Mouse (Mus musculus): ENCODE measurements at regions not wholly inside any gene's neighbourhood (a gene's known extent, or its start where the extent isn't known, plus 50 kb on each side); places are given as distances from the start of the nearest gene placed in this dataset.

DNA sequence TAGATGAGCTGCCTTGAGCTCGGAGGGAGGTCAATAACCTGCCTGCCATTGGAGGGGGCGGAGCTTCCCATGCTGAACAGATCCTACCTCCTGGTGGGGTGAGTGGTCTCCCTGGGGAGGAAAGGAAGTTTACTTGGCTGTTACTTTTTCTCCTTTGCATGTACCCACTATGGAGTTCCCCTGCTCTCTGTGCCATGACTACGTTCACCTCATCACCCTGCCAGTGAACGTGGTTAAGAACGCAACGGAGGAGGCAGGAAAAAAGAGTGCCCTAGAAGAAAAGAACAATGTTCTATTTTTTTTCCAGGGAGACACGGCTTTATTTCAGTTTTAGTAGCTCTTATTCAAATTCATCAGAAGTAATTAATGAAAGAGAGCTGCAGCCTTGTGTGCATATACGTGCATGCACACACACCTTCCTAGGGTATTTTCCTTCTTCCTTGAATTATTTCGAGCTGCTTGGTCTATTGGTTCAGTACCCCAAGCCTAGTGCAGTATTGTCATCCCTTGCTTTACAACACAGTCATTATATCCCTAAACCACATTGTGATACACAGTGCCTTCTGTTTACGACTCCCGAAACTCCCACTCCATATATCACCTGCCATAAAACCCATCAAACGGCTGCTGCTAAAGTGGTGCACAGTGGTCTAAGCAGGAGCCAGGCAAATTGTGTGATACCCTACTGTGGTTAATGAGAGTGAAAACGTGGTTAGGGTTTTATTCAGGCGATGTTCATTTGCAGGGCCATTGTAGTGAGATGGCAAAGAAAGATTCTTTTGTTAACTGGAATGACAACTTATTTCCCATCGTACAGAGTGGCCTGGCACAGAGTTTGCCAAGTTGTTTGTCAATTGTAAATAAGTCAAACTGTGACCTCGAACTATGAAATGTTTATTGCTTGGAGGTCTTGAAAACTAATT, 608.0 kb downstream of the Bcl11a start:
- no peak for DNase-seq
- Histone ChIP-seq H3K27ac (ENCODE audit: insufficient read depth, low read depth, low read length) (no peak overlapping the region), H3K36me3 (ENCODE audit: control insufficient read depth, insufficient read depth, low read length) (no peaks in the 10 kb centered on the region), H3K4me3 (ENCODE audit: insufficient read depth, low read depth, low read length) (no peak overlapping the region), H3K27me3 (replicated peaks; ENCODE audit: control insufficient read depth, insufficient read depth, low read length) (no peaks in the 10 kb centered on the region), H3K4me1 (ENCODE audit: control insufficient read depth, insufficient read depth, low read length) (no peaks in the 10 kb centered on the region)
- no peak for TF ChIP-seq POLR2A (IDR thresholded peaks at IDR 0.05; ENCODE audit: low read depth, low read length)
- no peak for TF ChIP-seq CTCF (conservative IDR thresholded peaks at IDR 0.05; ENCODE audit: insufficient read depth, insufficient read length, low read depth, low read length)
- WGBS, result 33% methylated on average over 16 of the region's 16 CpGs

- no peak for TF ChIP-seq CTCF (conservative IDR thresholded peaks at IDR 0.05; ENCODE audit: insufficient read depth, insufficient read length, low read depth, low read length)
- no peak for TF ChIP-seq POLR2A (IDR thresholded peaks at IDR 0.05; ENCODE audit: low read depth, low read length)
- no peaks in the 10 kb centered on the region for H3K4me1 ChIP-seq (ENCODE audit: control insufficient read depth, insufficient read depth, low read length)
- no peaks in the 10 kb centered on the region for H3K36me3 ChIP-seq (ENCODE audit: control insufficient read depth, insufficient read depth, low read length)
- WGBS, result 88% methylated on average over 2 of the region's 2 CpGs
- no peaks in the 10 kb centered on the region for H3K27me3 ChIP-seq (replicated peaks; ENCODE audit: control insufficient read depth, insufficient read depth, low read length)
- H3K27ac ChIP-seq (ENCODE audit: insufficient read depth, low read depth, low read length), result no peak overlapping the region
- H3K4me3 ChIP-seq (ENCODE audit: insufficient read depth, low read depth, low read length), result no peak overlapping the region
- no peak for DNase-seq
Observed at GRCm38 (mm10) chr11:24688160-24688782, 610.4 kb downstream of the Bcl11a start.

- TF ChIP-seq CTCF (conservative IDR thresholded peaks at IDR 0.05; ENCODE audit: insufficient read depth, insufficient read length, low read depth, low read length) (no peak), POLR2A (IDR thresholded peaks at IDR 0.05; ENCODE audit: low read depth, low read length) (no peak)
- no peak overlapping the region for H3K27ac ChIP-seq (ENCODE audit: insufficient read depth, low read depth, low read length)
- 45% methylated on average over 7 of the region's 7 CpGs for WGBS
- peak; percentile 7 for DNase-seq
- H3K27me3 ChIP-seq (replicated peaks; ENCODE audit: control insufficient read depth, insufficient read depth, low read length), result no peaks in the 10 kb centered on the region
- no peaks in the 10 kb centered on the region for H3K36me3 ChIP-seq (ENCODE audit: control insufficient read depth, insufficient read depth, low read length)
- no peaks in the 10 kb centered on the region for H3K4me1 ChIP-seq (ENCODE audit: control insufficient read depth, insufficient read depth, low read length)
- H3K4me3 ChIP-seq (ENCODE audit: insufficient read depth, low read depth, low read length), result no peak overlapping the region
Observed at GRCm38 (mm10) chr11:24689807-24690333, 612.0 kb downstream of the Bcl11a start.

GRCm38 (mm10) chr11:24693926-24694325, 616.1 kb downstream of the Bcl11a start:
- Histone ChIP-seq H3K27me3 (replicated peaks; ENCODE audit: control insufficient read depth, insufficient read depth, low read length) (no peaks in the 10 kb centered on the region), H3K4me1 (ENCODE audit: control insufficient read depth, insufficient read depth, low read length) (no peaks in the 10 kb centered on the region), H3K4me3 (ENCODE audit: insufficient read depth, low read depth, low read length) (no peak overlapping the region), H3K36me3 (ENCODE audit: control insufficient read depth, insufficient read depth, low read length) (no peaks in the 10 kb centered on the region), H3K27ac (ENCODE audit: insufficient read depth, low read depth, low read length) (no peak overlapping the region)
- no peak for DNase-seq
- WGBS, result 93% methylated on average over 6 of the region's 6 CpGs
- no peak for TF ChIP-seq POLR2A (IDR thresholded peaks at IDR 0.05; ENCODE audit: low read depth, low read length)
- no peak for TF ChIP-seq CTCF (conservative IDR thresholded peaks at IDR 0.05; ENCODE audit: insufficient read depth, insufficient read length, low read depth, low read length)

- no peaks in the 10 kb centered on the region for H3K27me3 ChIP-seq (replicated peaks; ENCODE audit: control insufficient read depth, insufficient read depth, low read length)
- 59% methylated on average over 5 of the region's 5 CpGs for WGBS
- no peak for DNase-seq
Observed at GRCm38 (mm10) chr11:24695010-24695720, 617.3 kb downstream of the Bcl11a start.

DNA sequence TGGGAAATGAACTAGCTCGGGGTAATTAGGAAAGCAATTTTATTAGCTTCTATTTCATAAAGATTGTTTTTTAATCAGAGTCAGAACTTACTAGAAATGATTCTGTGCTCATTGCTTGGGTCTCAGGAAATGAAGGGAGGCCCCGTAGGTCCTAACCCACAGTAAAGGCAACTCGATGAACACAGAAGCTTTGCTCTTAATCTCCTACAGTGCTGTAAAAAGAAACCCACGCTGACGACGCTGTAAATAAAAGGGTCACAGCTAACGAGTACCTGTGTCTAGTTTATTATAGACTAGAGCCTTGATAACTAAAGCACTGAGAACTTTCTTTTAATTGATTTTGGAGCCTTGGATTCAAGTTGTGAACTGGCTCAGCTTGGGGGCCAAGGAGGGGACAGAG, 618.7 kb downstream of the Bcl11a start:
- WGBS, result 36% methylated on average over 7 of the region's 7 CpGs

More at GRCm38 (mm10) chr11:24695010-24695720, 617.3 kb downstream of the Bcl11a start:
- Histone ChIP-seq H3K4me3 (ENCODE audit: insufficient read depth, low read depth, low read length) (no peak overlapping the region), H3K27ac (ENCODE audit: insufficient read depth, low read depth, low read length) (no peak overlapping the region), H3K36me3 (ENCODE audit: control insufficient read depth, insufficient read depth, low read length) (no peaks in the 10 kb centered on the region), H3K4me1 (ENCODE audit: control insufficient read depth, insufficient read depth, low read length) (no peaks in the 10 kb centered on the region)
- TF ChIP-seq CTCF (conservative IDR thresholded peaks at IDR 0.05; ENCODE audit: insufficient read depth, insufficient read length, low read depth, low read length), result no peak
- no peak for TF ChIP-seq POLR2A (IDR thresholded peaks at IDR 0.05; ENCODE audit: low read depth, low read length)

More for the DNA sequence above, 618.7 kb downstream of the Bcl11a start:
- no peaks in the 10 kb centered on the region for H3K36me3 ChIP-seq (ENCODE audit: control insufficient read depth, insufficient read depth, low read length)
- DNase-seq, result no peak
- H3K4me1 ChIP-seq (ENCODE audit: control insufficient read depth, insufficient read depth, low read length), result no peaks in the 10 kb centered on the region
- H3K4me3 ChIP-seq (ENCODE audit: insufficient read depth, low read depth, low read length), result no peak overlapping the region
- no peaks in the 10 kb centered on the region for H3K27me3 ChIP-seq (replicated peaks; ENCODE audit: control insufficient read depth, insufficient read depth, low read length)
- no peak overlapping the region for H3K27ac ChIP-seq (ENCODE audit: insufficient read depth, low read depth, low read length)
- no peak for TF ChIP-seq POLR2A (IDR thresholded peaks at IDR 0.05; ENCODE audit: low read depth, low read length)
- no peak for TF ChIP-seq CTCF (conservative IDR thresholded peaks at IDR 0.05; ENCODE audit: insufficient read depth, insufficient read length, low read depth, low read length)

Data from kidney, adult 2 months (tissue).